Mouse (Mus musculus) right cerebral cortex, adult 2 months (tissue): Measurements from ENCODE around the gene Tbl1xr1.

Experiments
- DNase-seq, 2 experiments: peaks; one replicate each; pipeline ENCODE4 v3.0.0; 2021 to 2022; ENCODE audit warnings: low spot score in 2 of 2

The Tbl1xr1 gene

DNA sequence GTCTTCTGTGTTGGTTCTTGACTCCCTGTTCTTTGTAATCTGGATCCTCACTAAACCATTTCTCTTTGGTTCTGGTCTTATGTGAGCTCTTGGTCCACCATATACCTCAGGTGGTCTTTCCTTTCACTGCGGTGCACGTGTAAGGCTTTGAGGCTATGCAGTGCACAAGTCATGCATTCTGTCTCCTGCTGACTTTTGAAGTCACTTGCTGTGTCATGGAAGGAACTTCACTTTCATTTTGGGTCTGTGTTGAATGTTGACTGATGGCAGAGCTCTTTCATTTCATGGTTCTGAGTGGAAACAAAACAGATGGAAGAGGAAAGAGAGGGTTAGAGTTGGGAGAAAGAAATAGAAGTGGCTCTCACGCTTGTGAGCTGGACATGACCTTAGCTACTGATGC, 13.4 kb downstream of the Tbl1xr1 start:
- no peak for DNase-seq

DNA sequence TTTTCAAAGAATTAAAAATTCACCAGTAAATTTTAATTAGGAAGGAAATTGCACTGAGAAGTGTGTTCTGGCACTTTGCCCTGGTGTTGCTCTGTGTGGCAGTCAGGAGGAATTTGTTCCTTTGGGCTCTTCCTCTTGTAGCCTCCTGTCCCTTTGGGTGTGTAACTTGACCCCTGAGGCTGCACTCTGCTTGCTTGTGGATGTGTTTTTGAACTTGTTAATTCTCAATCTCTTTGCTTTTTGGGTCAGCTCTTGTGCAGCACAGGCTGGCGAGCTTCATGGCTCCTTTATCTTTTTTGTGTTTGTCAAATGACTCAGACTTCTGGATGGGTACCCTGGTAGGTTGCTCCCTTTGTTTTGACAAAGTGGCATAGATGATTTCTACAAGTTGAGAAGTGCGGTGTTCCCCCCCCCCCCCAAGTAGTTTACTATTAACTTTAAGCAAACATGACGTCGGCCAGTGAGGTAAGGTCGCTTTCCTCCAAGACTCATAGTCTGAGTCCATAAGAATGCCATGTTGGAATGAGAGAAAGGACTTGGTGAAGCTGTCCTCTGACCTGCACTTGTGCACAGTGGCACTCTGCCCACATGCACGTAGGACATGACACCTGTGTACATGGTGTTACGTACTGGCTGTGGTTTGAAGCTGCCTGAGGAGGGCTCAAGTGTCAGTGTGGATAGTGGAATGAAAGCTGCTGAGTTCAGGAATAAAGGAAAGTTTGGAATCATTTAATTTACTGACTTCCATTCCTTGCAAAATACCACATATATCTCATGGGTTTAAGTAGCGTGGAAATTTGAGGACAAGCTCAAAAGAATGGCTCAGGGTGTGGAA, 14.2 kb downstream of the Tbl1xr1 start:
- no peak for DNase-seq

DNA sequence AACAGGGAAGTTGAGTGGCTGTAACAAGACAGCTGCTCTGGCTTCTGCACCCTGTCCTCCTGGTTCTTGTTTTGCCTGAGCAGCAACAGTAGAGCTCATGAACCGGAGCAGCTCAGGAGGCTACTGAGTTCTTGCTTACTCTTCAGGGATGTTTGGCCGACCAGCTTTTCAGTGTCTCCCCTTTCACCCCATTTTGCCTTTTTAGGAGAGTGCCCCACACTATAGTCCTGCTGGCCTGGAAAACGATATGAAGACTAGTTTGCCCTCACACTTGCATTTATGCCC, 14.8 kb downstream of the Tbl1xr1 start:
- DNase-seq: no peak

DNA sequence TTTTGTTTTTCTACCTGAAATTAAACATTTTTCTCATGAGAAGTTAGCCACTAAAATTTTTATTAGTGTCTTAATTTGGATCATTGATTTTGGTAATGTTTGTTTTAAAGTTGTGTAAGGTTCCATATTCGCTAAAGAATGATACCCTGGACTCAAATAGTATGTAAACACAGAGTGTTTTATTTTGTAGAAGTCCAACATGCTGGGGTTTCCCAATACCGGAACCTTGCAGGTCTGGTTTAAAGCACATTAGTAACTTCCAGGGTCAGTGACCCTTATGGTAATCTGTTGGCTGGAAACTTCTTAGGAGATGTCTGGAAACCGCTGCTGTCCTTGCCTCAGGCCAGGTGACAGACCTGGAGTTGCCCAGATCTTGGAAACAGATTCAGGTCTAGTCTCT, 15.2 kb downstream of the Tbl1xr1 start:
- DNase-seq: no peak

DNA sequence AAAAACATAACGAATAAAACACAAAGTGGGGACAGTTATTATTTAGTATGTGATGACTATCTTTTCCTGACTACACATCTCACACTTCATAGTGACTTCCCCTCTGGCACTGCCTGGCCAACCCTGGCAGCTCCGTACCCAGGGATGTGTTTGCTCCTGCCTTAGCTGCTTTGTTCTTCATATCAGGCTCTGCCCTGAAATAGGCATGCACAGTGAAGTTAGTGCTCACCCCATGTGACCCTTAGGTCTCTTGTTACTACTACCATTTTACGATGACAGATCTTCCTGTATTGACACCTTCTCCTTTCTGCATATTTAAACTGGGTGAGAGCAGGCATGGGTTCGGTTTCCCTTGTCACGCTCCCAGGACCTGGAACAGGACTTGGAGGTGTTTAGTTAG, 16.3 kb downstream of the Tbl1xr1 start:
- DNase-seq: no peak

DNA sequence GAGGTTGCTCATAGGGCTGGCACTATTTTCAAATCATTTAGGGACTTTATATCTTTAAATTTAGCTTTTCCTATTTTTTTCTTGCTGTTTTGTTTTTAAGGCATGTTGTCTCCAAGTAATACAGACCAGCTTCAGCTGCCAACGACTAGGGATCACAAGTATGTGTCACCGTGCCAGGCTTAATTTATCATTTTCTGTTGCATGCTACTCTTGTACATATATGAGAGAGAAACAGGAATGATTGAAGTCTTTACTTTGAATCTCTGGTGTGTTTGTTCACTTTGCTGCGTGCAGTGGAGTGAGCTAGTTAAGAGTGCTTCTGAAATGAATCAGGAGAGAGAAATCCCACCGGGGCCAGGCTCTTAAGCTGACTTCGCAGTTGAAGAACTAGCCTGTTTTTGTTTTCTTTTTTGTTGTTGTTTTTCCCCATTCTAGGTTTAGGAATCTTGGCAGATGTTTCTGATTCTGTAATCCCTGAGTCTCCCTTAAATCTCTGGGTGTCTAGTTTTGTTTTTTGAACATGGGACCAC, 27.6 kb downstream of the Tbl1xr1 start:
- no peak for DNase-seq

DNA sequence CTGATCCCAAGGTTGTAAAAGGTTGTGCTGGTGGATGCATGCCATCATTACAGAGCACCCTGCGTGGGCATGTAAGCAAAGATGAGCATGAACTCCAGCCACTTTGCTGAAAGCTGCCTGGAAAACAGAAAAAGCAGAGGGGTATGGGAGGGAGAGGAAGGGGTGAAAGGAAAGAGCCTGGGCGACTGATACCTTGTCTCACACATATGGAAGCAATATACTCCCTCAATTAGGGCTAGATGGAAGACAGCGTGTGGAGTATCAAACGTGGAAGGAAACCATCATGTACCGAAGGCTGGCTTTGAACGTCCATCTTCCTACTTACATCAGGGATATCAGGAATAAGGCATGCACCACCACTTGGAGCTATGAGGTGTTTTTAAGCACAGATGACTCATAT, 29.0 kb downstream of the Tbl1xr1 start:
- no peak for DNase-seq

DNA sequence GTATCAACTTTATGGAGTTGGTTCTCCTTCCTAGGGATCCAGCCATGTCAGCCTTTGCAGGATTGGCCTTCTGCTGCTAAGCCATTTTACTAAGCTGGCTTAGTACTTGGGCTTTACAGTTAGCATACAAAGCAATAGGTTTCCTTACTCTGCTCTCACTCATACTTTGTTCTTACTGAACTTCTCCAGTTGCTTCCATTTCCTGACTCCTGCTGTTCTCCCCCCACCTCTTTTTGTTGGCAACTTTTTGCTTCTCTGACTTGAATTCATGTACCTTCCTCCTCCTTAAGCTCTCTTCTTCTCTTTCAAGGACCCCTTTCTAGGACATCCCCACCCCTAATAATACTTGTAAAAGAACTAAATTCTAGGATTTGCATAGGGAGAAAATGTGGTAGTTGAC, 31.6 kb downstream of the Tbl1xr1 start:
- DNase-seq: no peak

DNA sequence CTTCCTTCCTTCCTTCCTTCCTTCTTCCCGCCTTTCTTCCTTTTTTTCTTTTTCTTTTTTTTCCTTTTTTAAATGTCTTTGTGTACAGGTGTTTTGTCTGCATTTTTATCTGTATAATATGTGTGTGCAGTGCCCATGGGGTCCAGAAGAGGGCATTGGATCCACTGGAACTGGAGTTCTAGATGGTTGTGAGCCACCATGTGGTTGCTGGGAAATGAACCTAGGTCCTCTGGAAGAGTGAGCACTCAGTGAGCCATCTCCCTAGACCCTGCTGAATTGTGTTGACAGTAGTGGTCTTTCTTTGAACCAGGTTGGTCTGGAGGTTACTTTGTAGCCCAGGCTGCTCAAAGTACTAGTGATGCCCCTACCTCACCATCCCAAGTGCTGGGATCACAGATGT, 33.2 kb downstream of the Tbl1xr1 start:
- no peak for DNase-seq

DNA sequence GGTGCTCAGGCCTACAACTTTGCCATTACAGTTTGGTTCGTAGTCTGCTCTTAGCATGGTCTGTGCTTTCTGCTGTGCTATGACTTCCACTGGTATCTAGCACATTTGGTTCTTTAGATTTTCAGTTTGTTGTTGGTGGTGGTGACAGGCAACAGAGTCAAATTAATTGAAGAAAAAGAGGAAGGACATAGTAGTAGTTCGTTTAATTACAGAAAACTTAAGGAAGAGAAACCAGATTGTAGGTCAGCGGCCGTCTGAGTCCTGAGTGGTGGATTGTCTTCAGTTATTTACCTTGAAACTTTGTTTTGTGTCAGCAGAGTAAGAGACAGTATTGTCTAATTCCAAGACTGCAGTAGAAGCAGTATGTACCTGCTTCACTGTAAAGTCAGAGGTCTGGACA, 37.3 kb downstream of the Tbl1xr1 start:
- DNase-seq: no peak

DNA sequence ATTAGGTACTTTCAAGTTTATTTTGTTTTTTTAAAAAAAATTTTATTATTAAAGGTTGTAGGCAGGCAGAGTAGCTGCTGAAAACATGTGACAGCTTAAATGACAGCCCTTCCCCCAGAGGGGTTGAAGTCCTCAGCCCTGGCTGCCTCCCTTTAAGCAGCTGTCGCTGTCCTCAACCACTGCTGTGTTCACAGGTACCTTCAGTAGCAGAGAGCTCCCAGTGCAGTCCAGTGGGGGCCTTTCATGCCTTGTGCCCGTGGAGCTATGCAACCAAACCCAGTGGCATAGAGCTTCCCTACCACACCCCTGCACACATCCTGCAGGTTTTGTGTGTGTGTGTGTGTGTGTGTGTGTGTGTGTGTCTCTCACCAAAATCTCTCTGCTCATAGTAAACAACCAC, 38.8 kb downstream of the Tbl1xr1 start:
- DNase-seq: no peak

DNA sequence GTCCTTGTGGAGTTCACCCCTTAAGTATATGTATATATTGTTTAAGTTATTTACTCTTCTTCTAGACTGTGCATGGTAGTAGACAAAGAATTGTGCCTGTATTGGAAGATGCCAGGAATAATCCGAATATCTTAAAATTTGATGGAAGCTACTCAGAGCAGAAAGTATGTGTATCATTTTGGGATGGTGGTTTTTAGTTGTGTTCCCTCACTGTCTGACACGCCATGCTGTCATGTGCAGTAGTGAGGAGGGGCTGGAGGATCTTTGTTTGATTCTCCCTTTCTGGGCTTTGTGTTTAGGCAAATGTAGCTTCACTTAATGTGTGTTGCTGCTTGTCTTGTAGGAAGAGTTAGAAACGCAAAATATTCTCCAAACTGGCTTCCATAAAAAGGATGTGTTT, 39.2 kb downstream of the Tbl1xr1 start:
- no peak for DNase-seq

DNA sequence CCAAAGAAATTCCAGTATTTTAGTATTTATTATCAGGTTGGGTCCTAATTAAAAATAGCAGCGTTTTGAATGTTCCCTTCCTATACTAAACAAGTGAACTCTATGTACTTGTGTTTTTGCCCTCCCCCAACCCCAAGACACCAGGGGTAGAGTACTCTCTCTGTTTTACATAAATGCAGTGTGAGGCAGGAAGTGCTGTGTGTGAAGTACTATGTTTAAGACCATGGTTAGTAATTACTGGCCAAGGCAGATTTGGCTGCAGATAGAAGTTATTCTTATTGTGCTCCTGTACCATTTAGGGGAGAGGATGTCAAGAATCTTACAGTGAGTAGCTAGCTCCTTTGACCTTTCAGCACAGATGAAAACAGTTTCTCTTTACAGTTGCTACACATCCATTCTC, 39.7 kb downstream of the Tbl1xr1 start:
- DNase-seq: no peak

DNA sequence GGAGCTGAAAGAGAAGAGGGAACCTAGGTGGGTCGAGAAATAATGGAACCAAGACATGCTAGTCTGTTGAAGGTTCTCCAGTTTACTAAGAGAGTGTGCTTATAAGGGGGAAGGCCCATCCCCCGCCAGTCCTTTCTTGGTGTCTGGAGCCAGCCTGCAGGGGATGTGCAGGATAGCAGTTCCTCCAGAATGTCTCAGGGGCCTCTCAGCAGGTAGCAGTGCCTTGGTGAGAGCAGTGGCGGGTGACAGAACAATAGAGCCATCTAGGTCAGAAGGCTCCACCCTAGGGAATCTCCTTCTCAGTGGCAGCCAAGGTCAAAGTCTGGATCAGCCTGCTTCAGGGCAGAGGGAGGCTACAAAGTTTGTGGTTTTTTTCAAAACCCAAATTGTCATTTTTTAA, 45.3 kb downstream of the Tbl1xr1 start:
- no peak for DNase-seq

DNA sequence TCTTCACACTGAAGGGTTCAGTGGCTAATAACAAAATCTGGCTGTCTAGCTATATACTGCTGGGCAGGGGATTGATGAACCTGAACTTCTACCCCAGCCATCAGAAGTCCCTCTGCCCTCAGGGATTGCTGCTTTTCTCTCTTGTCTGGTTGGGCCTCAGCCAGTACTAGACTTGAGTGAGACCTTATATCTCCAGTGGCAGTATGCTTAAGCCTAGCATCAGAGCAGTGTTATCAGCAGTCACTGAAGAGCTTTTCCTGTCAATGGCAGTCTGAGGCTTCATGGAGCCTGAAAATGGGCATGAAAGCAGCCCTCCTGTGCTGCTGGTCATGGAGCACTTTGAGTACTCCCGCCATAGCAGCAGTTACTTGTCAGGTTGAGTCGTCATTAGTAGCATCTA, 46.7 kb downstream of the Tbl1xr1 start:
- no peak for DNase-seq

DNA sequence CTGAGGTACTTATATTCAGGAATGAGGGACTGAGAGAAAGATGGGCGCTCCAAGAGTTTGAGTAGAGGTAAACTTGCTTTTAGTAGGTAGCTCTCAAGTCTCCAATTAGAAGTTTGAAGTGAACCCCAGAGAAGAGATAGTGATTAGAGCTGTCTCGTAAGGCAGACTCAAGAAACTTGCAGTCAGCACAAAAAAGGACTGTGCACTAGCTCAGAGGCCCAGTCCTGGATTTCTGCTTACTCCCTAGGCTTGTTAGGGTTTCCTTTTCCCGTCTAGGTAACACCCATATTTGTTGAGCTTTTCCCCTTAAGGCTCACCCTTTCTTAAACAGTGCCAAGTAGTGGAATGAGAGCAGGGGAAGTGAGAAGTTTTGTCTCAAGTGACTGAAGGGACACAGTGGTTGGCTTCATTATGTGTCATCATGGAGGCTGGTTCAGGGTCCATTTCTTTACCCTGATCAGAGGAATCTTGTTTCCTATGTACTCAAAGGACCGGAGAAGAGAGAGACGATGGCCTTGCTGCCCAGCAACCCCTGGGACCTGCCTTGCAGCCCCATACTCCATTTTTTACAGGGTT, 49.9 kb downstream of the Tbl1xr1 start:
- no peak for DNase-seq

DNA sequence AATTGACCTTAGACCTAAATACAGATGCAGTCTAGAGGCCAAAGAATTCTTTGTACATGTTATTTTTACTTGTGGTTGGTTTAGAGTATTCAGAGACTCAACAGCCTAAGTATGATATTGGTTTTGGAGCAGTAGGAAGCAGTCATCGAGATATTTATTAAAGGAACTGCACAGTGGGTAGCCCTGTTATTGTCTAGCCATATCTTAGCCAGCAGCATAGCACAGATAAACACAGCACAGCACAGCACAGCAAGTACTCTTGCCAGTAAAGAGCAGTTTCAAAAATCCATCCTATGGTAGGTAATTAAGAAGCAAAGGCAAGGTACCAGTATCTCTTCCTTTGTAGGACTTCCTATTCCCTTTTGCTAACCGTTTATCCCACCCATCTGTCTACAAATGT, 54.8 kb downstream of the Tbl1xr1 start:
- no peak for DNase-seq

DNA sequence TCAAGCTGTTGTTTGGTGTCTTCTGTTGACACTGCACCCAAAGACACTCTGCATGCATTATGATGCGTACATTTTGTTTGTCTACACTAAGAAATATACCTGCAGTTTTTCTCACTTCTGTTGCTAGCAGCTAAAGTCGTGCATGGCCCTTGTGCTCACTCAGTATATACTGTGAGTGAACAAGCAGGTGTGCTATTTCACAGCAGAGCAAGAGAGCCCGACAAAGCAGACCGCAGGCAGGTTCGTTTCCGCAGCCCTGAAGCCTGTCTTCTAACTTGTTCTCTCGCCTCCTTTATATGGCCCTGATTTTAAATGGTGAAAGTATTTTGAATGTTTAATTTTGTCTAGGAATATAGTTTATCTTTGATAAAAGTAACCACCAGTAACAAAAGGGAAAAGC, 57.2 kb downstream of the Tbl1xr1 start:
- no peak for DNase-seq

DNA sequence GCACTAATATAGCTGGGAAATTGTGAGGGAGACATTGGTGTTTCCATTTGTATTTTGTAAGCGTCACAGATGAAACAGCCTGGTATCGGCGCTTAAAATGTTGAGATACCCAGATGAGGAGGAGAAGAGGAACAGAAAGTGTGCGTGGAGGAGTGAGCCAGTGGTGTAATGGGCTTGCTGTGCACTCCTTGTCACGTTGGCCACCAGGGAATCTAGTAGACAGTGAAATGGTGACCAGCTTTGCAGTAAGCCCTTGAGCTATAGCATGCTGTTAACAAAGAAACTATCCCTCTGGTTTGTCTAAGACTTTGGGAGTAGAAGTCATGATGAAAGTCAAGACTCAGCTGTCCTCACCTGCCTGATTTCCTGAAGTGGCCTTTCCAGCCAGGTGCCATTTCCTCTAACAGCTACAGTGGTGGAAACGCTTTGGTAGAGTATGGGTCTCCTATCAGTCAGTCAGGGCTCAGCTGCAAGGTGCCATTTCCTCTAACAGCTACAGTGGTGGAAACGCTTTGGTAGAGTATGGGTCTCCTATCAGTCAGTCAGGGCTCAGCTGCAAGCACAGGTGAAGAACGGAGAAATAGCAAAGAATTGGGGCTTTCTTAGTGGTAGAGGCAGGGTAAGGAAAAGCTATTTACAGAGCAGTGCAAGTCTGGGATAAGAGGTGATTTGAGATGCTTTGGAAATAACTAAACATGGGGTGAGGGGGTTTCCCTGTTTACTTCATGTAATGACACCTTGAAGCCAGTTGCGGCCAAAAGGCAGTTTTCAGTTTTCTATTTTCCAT, 61.5 kb downstream of the Tbl1xr1 start:
- DNase-seq: no peak

DNA sequence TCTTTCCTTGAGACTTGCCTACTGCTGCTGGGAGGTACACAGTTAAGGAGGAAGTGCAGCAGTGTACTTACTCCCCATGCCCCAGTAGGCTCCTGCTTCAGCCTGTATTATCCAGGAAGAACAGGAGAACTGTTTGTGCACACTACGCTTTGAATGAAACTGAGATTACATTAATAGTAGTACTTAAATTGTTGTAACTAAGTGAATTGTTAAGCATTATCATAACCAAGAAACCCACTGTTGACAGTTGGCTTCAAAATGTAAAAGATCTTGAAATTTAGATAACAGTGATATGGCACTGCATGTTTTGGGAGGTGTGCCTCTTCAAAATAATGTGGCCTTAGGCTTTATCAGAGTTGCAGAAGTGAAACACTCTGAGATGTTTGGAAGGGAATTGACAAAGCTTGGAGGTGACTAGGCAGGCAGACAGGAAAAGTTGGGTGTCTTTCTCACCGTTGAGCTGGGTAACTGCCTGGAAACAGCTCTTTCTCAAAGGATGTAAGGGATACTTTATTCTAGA, 62.2 kb downstream of the Tbl1xr1 start:
- DNase-seq: no peak

DNA sequence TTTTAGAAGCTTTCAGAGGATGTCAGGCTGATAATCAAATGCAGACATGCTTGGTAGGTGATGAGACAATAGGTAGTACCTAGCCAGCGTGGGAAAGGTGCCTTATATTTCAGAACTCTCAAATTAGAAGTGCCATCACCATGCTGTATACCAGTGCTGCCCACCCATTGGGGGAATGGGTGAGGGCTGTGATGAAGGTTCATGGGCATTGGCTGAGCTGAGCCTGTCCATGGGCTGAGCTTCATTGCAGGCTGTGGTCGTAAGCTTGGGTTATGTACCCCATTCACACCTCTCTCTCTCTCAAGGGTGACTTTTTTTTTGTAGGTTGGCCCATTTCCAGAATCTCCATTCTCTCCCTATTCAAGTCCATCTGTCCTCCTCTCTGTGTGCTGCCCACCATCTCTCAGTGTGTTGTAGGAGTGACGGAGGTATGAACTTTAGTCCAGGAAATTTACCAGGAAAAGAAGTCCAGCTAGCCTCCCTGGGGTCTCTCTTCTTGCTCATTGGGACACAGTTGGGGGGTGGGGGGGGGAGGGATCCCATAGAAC, 63.7 kb downstream of the Tbl1xr1 start:
- no peak for DNase-seq

DNA sequence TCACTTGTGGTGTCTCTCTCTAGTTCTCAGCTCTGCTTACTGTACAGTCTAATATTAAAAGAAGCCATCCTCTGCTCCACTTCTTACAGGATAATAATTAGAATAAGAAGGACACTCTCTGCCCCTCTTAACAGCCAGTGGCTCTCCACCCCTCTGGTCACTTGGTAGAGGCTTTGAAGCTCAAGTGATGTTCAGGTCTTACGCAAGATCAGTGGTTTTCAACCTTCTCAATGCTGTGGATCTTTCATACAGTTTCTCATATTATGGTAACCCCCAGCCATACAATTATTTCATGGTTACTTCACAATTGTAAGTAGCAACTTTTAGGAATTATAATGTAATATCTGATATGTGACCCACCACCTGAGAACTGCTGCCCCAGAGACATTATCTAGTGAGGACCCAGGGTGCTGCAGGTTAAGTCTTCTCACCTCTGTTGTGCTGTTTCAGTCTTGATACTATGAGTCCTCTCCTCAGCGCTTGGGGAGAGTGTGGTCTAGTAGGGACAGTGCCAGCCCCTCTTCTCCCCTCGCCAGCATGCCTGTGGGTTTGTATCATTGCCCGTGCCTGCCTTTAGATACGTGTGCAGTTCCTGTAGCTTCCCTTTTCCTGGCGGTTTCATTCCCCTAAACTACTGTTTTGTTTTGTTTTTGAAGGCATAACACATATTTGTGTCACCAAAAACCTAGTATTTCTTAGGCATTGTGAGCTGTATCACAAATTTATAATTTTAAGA, 65.7 kb downstream of the Tbl1xr1 start:
- DNase-seq: no peak
